Mouse (Mus musculus): ENCODE results near the gene Cstad.

The Cstad gene

DNA sequence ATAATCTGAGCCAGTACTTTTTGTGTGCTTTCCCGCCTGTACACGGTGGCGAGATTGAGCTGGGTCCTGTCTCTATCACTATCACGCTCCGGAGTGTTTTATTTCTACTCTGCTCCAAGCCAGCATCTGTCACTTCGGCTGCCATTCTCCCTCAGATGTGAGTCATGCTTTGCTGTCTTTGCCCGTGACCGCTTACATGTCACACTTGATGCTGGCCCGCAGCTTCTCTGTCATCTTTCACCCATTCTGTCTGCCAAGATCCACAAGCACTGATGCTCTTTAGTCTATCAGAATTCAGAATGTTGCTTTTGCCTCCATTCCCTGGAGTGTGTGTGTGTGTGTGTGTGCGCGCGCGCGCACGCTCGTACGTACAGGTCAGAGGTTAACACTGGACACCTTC, 33.5 kb downstream of the Cstad start:
- in situ Hi-C loops (cut with MseI, MboI): no loop called here

- in situ Hi-C loops (cut with MseI, MboI): no loop called here
Measured at GRCm38 (mm10) chr2:30629038-30629761, 34.4 kb downstream of the Cstad start.

- in situ Hi-C loops (cut with MseI, MboI): no loop called here
Measured at GRCm38 (mm10) chr2:30629860-30630259, 35.0 kb downstream of the Cstad start.

GRCm38 (mm10) chr2:30636266-30636671, 41.4 kb downstream of the Cstad start:
- in situ Hi-C loops (cut with MseI, MboI): no loop called here

- in situ Hi-C loops (cut with MseI, MboI): no loop called here
Measured at GRCm38 (mm10) chr2:30637991-30638390, 43.2 kb downstream of the Cstad start.

DNA sequence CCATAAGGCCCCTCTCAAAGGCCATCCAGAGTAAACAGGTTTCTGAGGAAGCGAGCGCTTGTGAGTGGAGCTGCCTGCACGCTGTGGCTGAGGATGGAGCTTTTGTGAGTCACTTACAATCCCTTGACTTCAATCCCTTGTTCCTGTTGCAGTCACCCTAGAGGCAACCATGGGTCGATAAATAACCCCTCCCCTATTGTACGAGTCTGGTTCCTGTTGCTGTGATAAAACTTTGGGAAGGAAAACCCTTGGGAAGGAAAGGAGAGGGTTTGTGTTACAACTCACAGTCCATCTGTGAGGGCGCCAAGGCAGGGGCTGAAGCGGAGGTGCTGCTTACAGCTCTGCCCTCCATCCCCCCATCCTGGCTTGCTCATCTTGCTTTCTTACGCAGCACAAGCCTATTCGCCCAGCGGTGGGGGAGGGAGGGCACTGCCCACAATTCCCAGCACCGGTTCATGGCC, 45.2 kb downstream of the Cstad start:
- in situ Hi-C loops (cut with MseI, MboI): no loop called here

GRCm38 (mm10) chr2:30642810-30643209, 48.0 kb downstream of the Cstad start:
- in situ Hi-C loops (cut with MseI, MboI): no loop called here

- in situ Hi-C loops (cut with MseI, MboI): no loop called here
Measured at GRCm38 (mm10) chr2:30643422-30643821, 48.6 kb downstream of the Cstad start.

DNA sequence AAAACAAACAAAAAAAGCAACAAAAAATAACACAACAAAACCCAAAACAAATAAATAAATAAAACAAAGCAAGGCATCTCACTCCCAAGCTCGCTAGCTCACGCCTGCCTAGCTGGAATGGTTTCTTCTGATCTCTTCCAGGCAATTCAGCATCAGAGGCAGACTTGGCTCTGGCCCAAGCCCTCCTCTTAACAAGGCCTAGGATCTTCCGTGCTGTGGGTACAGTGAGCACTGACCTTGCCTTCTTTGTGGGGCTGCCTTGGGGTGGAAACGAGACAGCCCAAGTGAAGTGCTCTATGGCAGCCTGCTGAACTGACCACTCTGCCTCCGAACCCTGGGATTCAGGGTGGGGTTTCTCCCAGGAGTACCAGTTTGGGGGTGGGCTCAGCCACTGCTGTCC, 52.0 kb downstream of the Cstad start:
- in situ Hi-C loops (cut with MseI, MboI): no loop called here

- in situ Hi-C loops (cut with MseI, MboI): no loop called here
Measured at GRCm38 (mm10) chr2:30647303-30647881, 52.6 kb downstream of the Cstad start.

- in situ Hi-C loops (cut with MseI, MboI): no loop called here
Measured at GRCm38 (mm10) chr2:30647882-30648494, 53.1 kb downstream of the Cstad start.

GRCm38 (mm10) chr2:30650249-30650648, 55.4 kb downstream of the Cstad start:
- in situ Hi-C loops (cut with MseI, MboI): no loop called here

GRCm38 (mm10) chr2:30651831-30652230, 57.0 kb downstream of the Cstad start:
- in situ Hi-C loops (cut with MseI, MboI): no loop called here

GRCm38 (mm10) chr2:30652581-30653037, 57.8 kb downstream of the Cstad start:
- in situ Hi-C loops (cut with MseI, MboI): no loop called here

GRCm38 (mm10) chr2:30653046-30653445, 58.2 kb downstream of the Cstad start:
- in situ Hi-C loops (cut with MseI, MboI): no loop called here

- in situ Hi-C loops (cut with MseI, MboI): no loop called here
Measured at GRCm38 (mm10) chr2:30654158-30654557, 59.3 kb downstream of the Cstad start.

GRCm38 (mm10) chr2:30654582-30654981, 59.7 kb downstream of the Cstad start:
- in situ Hi-C loops (cut with MseI, MboI): no loop called here

DNA sequence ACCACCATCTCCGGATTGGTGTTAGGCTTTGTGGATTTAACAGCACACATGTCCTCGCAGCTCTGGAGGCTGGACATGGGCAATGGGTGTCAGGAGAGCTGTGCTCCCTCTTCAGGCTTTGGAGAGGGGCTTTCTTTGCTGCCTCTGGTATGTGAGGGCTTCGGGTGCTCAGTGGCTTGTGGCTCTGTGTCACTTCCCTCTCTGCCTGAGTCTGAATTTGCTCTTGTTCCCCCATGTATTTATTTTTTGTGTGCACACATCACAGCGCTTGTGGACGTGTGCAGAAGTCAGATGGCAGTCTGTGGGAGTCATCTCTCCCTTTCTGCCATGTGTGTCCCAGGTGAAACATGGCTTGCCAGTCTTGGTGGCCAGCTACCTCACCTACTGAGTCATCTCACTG, 60.9 kb downstream of the Cstad start:
- in situ Hi-C loops (cut with MseI, MboI): no loop called here

- in situ Hi-C loops (cut with MseI, MboI): no loop called here
Measured at GRCm38 (mm10) chr2:30656711-30657555, 62.1 kb downstream of the Cstad start.

GRCm38 (mm10) chr2:30657674-30658479, 63.0 kb downstream of the Cstad start:
- in situ Hi-C loops (cut with MseI, MboI): no loop called here

DNA sequence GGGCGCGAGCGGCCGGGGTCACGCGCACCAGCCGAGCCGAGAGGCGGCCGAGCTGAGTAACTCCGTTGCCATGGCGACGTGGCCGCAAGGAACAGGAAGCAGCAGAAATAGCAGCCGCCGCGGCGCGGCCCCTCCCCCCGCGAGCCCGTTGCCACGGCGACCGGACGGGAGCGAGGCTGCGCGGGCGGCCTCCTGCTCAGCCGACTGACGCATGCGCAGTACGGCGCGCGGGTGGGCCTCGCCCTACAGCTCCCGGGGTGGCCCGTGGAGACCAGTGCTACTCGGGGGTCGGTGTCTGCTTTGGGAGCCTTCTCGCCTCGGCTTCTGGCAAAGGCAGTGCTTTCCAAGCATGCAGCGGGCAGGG, 63.6 kb downstream of the Cstad start:
- in situ Hi-C loops (cut with MseI, MboI): no loop called here

Data from mouse trophoblast stem cell (cell line).